Mouse (Mus musculus) cerebellum, adult 9-11 months (tissue): Measurements from ENCODE around the gene Pias1.

Source experiments
- DNase-seq: peaks from one replicate; pipeline ENCODE4 v3.0.0; 2022

Gene Pias1

DNA sequence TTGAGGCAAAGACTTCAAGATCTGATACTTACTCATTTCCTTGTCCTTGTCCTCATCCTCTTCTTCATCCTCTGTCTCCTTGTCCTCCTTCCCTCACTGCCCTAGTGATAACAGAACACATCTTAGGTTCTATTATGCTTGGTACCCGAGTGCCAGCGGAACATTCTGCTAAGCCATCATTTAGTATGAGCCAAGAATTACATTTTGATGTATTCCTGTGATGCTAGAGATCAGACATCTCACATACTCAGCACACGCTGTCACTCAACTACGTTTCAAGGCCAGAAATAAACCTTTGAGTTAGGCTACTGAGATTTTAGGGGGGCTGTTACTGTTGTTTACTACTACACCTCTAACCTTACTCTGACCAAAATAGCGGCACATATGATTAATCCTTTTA lies at the start of gene Pias1:
Gene Pias1 (minus strand): TSS at position 101 of the 400 bp plus-strand sequence.
- DNase-seq, result no peak

DNA sequence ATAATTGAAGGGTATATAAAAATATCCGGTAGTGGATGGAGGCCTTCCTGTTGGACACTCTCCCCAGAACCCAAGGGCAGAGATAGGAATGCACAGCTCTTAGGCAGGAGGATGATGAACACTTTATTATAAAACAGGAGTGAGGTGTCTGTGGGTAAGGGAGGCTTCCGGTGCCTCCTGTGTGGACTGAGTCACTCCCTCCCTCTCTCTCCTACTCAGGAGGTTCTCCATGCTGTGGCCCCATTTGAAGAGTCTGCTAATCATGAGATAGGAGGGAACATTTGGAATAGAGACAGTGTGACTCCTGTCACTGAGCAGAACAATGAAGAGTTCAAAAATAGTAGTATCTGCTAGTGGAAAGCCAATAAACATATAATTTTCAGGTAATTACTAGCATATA lies 47.7 kb upstream of the Pias1 start:
- no peak for DNase-seq

DNA sequence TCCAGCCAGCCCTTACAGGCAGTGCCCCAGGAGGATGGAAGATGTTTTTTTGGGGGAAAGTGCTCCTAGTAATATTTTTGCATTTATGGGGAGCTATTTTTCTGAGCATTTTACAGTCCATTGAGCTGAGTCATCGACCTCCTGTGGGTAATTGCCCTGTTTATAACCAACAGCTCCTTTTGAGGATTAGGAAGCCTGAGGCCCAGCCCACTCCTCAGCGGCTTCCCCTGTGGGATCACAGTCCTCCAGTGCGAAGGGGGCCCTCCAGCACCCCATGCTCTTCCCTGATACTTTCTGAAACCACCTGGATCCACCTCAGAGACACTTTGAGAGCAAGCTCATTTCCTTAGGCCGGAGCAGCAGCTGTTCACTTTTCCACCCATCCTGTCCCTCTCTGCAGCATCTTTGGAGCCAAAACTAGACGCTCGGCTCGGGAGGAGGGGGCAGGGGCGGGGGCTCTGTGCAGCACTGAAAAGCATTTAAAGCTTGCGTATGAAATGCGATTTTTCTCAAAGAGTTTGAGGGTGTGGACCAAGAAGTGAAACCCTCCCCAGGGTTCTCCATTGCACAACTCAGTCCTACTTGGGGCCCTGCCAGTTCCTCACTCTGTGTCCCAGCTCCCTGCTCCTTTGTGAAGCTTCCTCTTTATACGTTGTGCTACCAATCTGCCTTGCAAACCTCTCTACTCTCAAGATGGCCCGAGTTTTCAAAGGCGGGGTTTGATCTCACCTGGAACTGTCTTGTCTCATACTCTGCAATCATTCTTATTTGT lies 43.5 kb upstream of the Pias1 start:
- peak; percentile 20 for DNase-seq

DNA sequence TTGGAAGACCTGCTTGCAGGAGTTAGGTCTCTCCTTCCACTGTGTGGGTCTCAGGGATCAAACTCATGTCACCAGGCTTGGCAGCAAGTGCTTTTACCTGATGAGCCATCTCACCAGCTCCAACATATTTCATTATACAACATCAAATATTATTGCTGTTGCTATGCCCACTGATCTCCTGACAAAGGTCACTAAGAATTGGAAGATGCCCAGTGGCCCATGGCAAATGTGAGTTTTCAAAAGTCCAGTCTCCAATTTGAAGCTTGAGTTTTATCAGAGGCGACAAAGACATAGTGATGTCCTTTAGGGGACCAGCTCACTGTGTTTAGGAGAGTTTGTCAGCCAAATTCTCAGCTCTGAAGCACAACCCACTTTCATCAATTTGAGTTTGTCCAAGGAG lies 34.8 kb upstream of the Pias1 start:
- DNase-seq, result no peak

DNA sequence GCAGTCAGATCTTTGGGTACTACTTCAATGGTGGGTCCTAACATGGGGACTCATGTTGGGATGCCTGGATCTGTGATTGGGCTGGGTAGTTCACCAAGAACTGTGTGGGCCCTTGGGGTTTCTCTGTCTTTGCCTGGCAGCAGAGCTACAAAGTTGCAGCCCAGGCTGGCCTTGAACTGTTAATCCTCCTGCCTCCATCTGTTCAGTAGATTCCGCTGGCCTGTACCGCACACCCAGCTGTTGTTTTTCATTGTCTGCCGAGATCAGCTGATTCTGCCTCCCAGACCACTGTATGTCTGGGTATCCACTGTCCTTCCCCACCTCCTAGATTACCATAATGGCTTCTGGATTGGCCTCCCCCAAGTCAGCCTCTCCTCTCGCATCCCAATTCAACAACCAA lies 19.6 kb upstream of the Pias1 start:
- DNase-seq, result no peak

DNA sequence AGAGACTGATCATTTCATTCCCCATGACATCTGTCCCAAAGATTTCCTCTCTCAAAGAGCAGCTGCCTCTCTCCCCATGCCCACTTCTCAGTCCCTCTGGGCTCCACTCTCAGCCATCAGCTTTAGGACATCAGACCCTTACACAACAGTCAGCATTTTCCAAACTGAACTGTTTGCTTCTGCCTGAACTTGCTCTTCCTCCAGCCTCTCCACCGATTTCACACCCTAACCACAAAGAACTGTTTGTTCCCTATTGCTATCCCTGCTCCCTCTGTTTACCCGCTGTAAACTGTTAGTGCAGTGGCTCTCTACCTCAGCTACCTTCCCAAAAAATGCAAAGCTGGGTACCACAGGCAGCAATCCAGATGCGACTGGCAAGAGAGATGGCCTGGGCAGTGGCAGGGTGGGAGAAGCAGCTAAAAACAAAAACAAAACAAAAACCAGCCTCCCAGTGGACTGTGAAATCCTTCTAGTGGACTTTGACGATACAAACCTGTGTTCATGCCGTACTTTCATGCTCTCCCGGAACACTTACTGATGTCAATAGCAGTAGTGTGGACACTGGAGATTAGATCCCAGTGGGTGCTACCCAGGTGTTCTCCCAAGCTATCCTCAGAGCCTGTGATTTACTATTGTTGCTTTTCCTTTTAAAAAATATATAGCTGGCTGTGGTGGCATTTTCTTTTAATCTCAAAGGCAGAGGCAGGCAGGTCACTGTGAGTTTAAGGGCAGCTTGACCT lies 18.5 kb upstream of the Pias1 start:
- DNase-seq, result no peak

DNA sequence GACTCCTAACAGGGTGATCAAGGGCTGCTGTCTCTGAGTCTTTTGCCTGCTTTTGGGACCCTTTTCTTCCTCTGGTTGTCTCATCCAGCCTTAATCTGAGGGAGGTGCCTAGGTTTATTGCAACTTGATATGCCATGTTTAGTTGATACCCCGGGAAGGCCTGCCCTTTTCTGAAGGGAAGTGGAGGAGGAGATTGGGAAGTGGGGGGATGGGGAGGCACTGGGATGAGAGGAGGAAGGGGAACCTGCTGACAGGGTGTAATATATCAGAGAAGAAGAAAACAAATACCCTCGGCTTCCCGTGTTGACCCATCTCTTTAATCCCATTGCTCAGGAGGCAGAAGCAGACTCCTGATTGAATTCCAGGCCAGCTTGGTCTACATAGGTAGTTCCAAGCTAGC lies 10.8 kb upstream of the Pias1 start:
- no peak for DNase-seq

DNA sequence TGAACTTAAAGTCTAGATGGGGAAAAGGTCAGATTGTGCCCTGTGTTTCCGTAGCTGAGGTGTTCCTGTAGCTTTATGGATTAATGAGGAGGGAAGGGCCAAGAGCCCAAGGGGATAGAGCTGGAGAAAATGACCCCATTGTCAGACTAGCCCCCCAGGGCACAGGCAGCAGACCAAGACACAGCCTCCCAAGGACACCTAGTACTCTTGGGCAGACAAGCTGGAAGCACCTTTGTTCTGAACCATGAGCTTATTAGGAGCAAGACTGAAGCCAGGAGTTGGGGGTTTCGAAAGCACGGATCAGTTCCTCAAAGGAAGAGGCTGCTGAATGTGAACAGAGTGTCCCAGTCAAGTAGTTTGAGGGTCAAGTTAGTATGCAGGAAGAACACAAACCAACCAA lies 9.9 kb upstream of the Pias1 start:
- no peak for DNase-seq

DNA sequence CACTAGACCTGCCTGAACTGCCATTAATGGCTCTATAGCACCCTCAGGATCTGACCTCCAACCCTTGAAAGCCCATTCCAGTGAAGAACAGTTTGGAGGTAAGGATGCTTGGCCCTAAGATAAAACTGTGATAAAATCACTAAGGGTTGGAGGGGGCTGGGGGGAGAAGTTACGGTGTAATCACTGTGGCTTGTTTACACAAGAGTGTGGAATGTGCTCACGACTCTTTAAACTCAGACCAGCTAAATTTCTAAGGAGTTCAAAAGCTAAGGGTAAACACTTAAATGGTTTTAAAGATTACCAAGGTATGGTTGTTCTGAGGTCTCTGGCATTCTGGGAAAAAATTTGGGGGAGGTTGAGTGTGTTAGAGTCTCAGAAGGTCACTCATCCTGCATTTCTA lies 7.5 kb upstream of the Pias1 start:
- no peak for DNase-seq

DNA sequence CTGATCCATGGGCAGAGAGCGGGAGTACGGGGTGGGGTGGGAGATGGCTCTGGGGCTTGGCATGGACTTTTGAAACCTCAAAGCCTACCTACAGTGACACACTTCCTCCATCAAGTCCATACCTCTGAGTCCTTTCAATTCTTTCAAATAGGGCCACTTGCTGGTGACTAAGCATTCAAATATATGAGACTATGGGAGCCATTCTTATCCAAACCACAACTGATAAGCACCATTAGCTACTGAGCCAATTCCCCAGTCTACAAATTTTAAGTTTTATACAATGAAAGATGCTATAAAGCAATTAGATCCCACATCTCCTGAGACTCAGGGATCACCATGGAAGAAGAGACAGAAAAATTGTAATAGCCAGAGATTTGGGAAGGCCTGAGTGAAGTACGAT lies 2.4 kb upstream of the Pias1 start:
- no peak for DNase-seq

DNA sequence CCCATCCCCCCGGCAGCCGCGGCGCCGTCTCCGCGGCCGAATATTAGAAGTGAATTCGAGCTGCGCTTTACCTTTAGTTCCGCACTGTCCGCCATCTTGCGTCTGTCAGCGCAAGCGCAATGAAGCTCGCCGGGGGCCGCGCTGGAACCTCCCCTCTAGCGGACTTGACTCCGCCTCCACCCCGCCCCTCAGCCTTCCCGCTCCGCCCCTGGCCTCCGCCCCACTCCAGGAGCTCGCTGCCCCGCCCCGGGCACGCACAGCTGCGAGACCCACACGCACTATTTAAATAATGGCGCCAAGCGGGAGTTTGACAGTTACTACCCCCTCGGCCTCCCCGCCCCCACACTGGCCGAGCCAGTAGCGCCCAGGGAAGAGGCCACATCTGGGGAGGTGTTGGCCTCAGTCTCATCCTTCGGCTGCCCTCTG lies 6.9 kb downstream of the Pias1 start:
- DNase-seq, result peak; percentile 95

DNA sequence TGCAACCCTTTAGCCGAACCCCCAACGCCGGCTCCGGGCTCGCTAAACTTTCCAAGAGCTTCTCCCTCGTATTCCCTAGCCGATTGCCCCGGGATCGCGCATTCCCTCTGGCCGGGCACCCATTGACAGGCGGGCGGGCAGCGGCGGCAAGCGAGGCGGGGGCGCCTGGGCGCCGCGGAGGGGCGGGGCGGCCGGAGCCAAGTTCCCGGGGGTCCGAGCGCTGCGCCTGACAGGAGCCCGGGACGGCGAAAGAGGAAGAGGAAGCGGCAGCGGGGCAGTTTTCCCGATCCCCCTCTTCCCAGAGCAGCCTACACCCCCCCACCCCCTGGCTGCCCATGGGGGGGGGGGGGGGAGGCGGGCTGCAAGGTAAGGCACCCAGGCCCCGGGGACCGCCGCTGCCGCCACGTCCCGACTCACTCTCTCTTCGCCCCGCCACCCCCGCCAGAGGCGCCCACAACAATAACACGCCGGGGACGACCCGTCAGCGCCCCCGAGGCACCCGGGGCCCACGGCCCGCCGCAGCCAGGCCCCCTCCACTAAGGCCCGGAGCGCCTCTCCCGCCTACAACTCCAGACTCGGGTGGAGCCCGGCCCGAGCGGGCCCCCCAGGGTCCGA lies 7.5 kb downstream of the Pias1 start:
- DNase-seq, result no peak

DNA sequence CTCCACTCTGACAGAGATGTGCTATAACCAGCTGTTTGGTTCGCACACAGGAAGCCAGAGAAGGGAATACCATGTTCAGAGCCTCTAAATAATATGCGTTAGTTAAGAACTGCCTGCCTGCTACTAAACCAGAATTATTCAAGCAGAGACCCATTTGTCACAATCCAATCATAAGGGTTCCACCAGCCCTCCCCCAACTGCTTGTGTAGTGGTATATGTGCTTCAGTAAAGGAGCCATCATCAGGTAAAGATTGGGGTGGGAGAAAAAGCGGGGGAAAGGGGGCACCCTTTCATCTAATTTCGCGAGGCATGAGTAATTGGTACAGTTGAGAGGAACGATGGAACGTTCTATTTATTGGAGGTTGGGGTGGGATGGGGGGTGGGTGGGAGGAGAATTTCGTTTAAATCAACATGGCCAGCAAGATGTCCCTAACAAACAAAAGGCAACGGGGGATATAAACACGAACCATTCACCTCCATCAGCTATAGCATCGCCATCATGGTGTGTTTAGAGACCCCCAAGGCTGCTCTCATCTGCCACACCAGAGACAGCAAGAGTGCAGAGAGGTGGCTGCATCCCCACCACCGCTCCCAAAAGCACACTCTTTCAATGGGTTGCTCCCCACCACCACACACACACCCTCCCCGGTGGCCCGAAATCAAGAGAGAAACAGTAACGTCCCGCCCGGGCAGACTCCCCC lies 8.1 kb downstream of the Pias1 start:
- peak; percentile 9 for DNase-seq

DNA sequence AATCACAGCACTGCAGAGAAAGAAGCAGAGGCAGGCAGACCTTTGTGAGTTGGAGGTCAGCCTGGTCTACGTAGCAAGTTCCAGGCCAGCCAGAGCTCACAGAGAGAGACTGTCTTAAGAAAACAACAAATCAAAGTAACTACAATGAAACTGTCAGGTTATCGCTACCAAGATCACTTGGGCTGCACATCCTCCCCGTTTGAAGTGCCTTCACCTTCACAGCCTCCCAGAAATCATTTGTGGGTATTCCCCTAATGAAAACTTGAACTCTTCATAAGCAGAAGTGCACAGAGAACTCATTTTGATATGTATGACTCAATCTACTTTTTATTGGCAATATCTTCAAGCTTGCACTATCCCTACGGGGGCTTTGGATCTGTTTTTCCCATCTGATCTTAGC lies 10.6 kb downstream of the Pias1 start:
- no peak for DNase-seq

DNA sequence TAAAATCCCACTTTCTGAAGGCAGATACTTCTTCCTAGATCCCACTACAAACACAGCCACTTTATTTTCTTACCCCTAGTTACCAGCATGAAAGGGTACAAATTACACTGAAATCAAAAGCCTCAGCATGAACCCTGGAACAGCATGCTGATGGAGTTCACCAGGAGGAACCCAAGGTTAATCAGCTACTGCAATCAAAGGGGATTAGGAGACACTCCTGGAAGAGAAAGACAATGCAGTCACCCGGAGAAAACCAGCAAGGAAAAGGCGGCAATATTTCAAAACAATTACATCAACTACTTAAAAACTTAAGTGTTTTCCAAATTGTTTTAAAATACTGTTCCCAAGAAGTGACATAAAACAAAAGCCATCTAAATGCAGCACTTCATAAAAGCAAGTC lies 11.9 kb downstream of the Pias1 start:
- no peak for DNase-seq

DNA sequence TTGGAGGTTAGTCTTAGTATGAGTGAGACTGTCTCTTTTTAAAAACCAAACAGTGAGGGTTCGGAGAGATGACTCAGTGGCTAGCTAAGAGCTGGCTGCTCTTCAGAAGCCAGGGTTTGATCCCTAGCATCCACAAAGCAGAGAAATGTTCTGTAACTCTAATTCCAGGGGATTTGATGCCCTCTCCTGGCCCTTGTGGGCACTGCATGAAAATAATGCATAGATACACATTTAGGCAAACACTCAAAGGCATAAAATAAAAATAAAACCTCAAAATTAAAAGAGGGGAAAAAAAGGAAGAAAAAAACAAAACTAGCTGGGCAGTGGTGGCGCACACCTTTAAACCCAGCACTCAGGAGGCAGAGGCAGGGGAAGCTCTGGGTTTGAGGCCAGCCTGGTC lies 13.3 kb downstream of the Pias1 start:
- no peak for DNase-seq

DNA sequence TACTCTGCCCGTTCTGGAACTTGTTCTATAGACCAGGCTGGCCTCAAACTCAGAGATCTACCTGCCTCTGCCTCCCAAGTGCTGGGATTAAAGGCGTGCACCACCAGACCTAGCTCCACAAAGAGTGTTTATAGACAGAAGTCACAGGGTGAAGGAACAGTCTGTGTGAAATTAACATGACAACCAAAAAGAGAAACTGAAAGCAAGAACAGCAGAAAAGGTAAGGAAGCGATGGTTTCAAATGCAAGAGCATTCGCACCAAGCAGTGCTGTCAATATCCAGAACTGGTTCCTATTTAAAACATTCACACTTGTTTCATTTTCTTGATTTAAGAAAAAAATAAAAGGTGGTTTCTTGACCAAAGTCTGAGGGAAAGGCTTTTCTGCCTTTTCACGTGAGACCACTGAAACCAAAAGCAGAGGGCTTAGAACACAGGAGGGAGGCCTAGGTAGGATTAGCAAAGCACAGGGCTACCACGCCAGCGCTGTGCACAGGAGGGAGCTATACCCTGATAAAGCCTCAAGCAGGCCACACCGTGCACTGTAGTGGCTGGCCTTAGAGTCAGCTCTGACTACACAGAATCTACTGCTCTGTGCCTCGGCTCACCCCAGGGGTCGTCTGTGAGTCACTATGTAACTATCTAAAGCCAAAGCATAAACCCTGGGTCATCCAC lies 15.5 kb downstream of the Pias1 start:
- peak; percentile 16 for DNase-seq

DNA sequence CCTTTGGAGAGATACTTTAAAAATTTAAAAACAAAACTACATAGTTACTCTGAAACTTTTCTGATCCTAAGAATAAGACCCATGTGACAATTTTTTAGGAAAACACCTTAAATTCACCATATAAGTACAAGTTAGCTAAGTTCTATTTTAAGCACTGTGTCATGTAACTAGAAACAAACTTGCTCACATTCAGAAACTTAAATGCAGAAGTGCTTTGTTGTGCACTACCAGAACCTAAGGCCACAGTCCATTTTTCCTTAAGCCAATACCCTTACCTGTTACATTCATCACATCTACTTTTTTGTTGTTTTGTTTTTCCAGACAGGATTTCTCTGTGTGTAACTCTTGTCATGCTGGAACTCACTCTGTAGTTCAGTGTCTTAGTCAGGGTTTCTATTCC lies 17.4 kb downstream of the Pias1 start:
- DNase-seq, result no peak

DNA sequence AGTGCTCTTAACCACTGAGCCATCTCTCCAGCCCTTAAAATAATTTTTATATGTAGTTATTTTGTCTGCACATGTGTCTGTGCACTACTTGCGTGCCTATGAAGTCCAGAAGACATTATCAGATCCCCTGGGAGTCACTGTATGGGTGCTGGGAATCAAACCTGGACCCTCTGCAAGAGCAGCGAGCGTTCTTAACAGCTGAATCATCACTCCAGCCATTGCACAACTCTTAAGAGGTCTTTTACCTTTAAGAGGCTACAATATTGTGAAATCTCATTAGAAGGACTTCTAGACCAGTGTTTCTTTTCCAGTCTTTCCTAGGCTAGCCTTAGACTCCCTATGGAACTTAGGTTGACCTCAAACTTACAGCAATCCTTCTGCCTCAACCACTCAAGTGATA lies 21.7 kb downstream of the Pias1 start:
- no peak for DNase-seq

DNA sequence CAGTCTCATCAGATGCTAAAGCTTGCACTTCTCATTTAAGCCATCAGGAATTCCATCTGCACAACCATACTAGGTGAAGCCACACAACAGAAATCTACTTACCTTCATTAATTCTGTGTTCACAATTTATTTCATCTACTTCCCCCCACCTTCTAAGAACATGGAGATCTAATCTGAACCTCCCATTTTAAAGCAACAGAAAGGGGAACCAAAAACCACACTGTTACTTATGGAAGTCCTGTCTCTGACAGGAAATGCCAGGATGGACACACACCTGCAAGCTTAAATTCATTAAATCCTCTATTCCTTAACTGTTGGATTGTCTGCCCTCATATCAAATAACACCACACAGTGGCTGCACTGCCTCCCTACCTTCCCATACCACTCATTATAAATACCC lies 35.0 kb downstream of the Pias1 start:
- DNase-seq, result no peak

DNA sequence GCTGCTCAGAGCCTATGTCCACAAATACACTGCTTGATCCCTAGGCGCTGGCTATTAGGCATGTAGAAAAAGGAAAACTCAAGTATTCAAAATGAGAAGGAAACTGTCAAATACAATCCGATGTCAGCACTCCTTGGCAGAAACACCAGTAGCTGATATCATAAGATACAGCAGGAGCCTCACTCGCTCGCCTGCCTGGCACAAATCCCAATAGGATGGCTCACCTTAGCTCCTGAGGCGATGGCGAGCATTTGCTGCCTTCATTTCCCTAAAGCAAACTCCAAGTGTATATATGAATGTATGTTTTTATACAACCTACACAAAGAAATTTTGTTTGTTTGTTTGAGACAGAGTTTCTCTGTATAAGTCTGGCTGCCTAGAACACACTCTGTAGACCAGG lies 42.4 kb downstream of the Pias1 start:
- peak; percentile 24 for DNase-seq

DNA sequence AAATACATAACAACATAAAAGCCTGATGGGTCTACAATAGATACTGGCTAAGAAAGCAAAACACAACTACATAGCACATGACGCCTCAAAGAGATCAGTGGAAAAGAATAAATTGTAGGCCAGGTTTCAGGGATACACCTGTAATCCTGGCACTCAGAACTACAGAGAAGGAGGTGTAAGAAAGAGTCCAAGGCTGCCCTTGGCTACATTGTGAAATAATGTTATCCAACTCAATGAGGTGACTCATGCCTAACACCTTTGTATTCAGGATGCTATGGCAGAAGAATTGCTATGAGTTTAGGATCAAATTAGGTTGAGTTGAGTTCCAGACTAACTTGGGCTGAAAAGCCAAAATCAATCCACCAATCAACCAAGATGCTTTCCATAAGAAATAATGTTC lies 43.7 kb downstream of the Pias1 start:
- no peak for DNase-seq

DNA sequence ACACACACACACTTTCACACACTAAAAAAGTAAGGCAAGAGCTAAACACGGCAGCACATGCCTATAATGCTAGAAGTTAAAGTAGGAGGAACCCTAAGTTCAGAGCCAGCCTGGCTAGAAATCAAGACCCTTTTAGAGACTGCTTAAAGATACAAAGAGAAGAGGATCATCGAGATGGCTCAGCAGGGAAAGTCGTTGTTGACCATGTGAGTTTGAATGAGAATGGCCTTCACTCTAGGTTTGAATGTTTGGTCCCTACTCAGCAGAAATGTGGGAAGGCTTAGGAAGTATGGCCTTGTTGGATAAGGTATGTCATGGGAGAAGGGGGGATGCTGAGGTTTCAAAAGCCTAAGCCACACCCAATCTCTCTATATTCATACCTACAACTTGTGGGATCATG lies 46.8 kb downstream of the Pias1 start:
- DNase-seq, result no peak
